Mouse (Mus musculus) limb, embryonic 10.5 days (tissue): ENCODE results near the gene Sec14l5. TPM values are rescaled to one million over a fixed set of nuclear protein-coding genes. Genes with fewer than 3 reads are reported as not detected.

ENCODE experiments used
- DNase-seq: peaks from one replicate; pipeline ENCODE4 v3.0.0-alpha.2; 2017; ENCODE audit warnings: low spot score
- H3K27ac ChIP-seq: fragments of 300-500 bp; sonication (generic); 2 replicates; pipeline ENCODE4 v1.5.1; 2016; ENCODE audit warnings: mild to moderate bottlenecking
- H3K27me3 ChIP-seq: fragments of 300-500 bp; sonication (generic); 2 replicates; pipeline ENCODE4 v1.6.1; 2016; ENCODE audit warnings: low read depth, mild to moderate bottlenecking; ENCODE audit not compliant: poor library complexity, severe bottlenecking
- H3K36me3 ChIP-seq: fragments of 300-500 bp; sonication (generic); 2 replicates; pipeline ENCODE4 v1.6.1; 2016; ENCODE audit warnings: mild to moderate bottlenecking, moderate library complexity
- H3K4me1 ChIP-seq: fragments of 300-500 bp; sonication (generic); 2 replicates; pipeline ENCODE4 v1.6.1; 2016
- H3K4me3 ChIP-seq: fragments of 300-500 bp; sonication (generic); 2 replicates; pipeline ENCODE4 v1.5.1; 2016; ENCODE audit warnings: mild to moderate bottlenecking, moderate library complexity
- H3K9me3 ChIP-seq: fragments of 300-500 bp; sonication (generic); replicated peaks from 2 replicates; pipeline ENCODE4 v1.6.1; 2016; ENCODE audit warnings: mild to moderate bottlenecking
- WGBS: fragments of 180-500 bp; shearing (Covaris S2); methylation state at CpG from one replicate; pipeline ENCODE4 v1.1.7; 2016; 5-methylcytosine and 5-hydroxymethylcytosine counted together
- polyA plus RNA-seq: library from polyadenylated mRNA; unstranded; fragments of >200 nt; fragmentation: Nextera tagmentation; extraction: Ambion mirVana; gene quantifications from 2 replicates; pipeline ENCODE4 v1.2.1, GENCODE M21; 2016

Gene Sec14l5
- polyA plus RNA-seq, 1 experiment from 2014 or later, result not detected

GRCm38 (mm10) chr16:5159248-5159647, 12.3 kb downstream of the Sec14l5 start:
- H3K4me3 ChIP-seq, result no peak overlapping the region
- no peak overlapping the region for H3K27ac ChIP-seq
- peaks cover 8% of the 10 kb centered on the region for H3K4me1 ChIP-seq
- WGBS, result 84% methylated on average over 8 of the region's 8 CpGs
- DNase-seq, result no peak
- no peaks in the 10 kb centered on the region for H3K9me3 ChIP-seq
- no peaks in the 10 kb centered on the region for H3K36me3 ChIP-seq
- H3K27me3 ChIP-seq, result 0 out of 2 replicates have a peak, but pooled peaks cover 4% of the 10 kb centered on the region

GRCm38 (mm10) chr16:5164327-5164726, 17.4 kb downstream of the Sec14l5 start:
- no peaks in the 10 kb centered on the region for H3K9me3 ChIP-seq
- no peak for DNase-seq
- H3K4me3 ChIP-seq, result no peak overlapping the region
- 88% methylated on average over 6 of the region's 6 CpGs for WGBS
- H3K27ac ChIP-seq, result no peak overlapping the region
- 0 out of 2 replicates have a peak, but pooled peaks cover 4% of the 10 kb centered on the region for H3K27me3 ChIP-seq
- H3K4me1 ChIP-seq, result no peaks in the 10 kb centered on the region
- H3K36me3 ChIP-seq, result no peaks in the 10 kb centered on the region

DNA sequence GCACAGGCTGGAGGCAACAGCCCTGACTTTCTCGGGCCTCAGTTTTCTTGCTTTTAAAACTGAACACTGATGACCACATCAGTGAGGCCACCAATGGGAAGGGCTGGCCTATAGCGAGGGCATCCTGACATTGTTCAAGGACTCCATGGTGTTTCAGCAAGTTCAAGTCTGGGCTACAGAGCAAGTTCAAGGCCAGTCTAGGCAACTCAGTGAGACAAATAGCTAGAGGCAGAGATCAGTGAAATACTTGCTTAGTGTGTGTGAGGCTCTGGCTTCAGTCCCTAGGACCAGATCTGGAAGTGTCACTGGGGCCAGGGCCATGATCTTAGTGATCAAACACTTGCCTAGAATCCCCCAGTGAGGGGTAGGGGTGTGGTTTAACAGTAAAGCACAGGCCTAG, 21.1 kb downstream of the Sec14l5 start:
- no peak for DNase-seq
- no peaks in the 10 kb centered on the region for H3K27me3 ChIP-seq
- WGBS, result 86% methylated on average over 2 of the region's 2 CpGs

DNA sequence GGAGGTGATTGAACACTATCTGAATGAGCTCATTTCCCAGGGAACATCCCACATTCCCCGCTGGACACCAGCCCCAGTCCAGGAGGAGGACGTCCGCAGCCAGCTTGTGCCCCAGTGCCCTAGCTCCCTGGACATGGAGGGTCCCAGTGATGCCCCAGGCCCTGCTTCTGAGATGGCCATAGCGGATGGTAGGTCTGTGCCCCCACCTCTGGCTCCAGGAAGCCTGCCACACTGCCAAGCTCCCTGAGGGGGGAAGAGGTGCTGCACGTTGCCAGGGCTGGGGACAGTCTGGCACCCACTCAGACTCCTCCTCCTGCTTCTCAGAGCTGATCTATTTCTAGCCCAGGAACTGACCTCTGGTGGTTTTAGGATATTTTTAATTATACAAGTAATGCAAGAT, 21.9 kb downstream of the Sec14l5 start:
- no peaks in the 10 kb centered on the region for H3K36me3 ChIP-seq
- H3K9me3 ChIP-seq, result no peaks in the 10 kb centered on the region
- H3K4me1 ChIP-seq, result no peaks in the 10 kb centered on the region
- H3K27me3 ChIP-seq, result no peaks in the 10 kb centered on the region
- no peak overlapping the region for H3K27ac ChIP-seq
- no peak for DNase-seq
- WGBS, result 80% methylated on average over 5 of the region's 5 CpGs
- H3K4me3 ChIP-seq, result no peak overlapping the region

More for the DNA sequence above, 21.1 kb downstream of the Sec14l5 start:
- H3K4me3 ChIP-seq, result no peak overlapping the region
- no peaks in the 10 kb centered on the region for H3K36me3 ChIP-seq
- H3K4me1 ChIP-seq, result no peaks in the 10 kb centered on the region
- no peaks in the 10 kb centered on the region for H3K9me3 ChIP-seq
- no peak overlapping the region for H3K27ac ChIP-seq

DNA sequence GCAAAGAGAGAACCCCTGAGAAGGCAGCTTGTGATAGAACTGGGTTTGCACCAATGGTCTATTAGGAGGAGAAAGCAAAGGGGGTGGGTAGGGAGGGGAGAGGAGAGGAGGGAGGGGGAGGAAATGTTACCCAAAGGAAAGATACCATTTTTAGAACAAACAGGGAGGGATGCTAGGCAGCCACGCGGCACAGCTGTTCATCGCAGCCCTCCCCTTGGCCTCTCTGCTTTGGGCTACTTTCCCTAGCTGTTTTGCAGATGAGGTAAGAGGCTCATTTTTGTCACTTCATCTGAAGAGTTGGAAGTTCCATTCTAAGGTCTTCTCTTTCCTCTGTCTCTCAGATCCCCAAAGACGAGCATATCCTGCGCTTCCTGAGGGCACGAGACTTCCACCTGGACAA, 25.7 kb downstream of the Sec14l5 start:
- no peaks in the 10 kb centered on the region for H3K9me3 ChIP-seq
- H3K4me1 ChIP-seq, result no peaks in the 10 kb centered on the region
- H3K27ac ChIP-seq, result no peak overlapping the region
- no peak overlapping the region for H3K4me3 ChIP-seq
- H3K36me3 ChIP-seq, result no peaks in the 10 kb centered on the region
- no peak for DNase-seq
- no peaks in the 10 kb centered on the region for H3K27me3 ChIP-seq
- WGBS, result 91% methylated on average over 6 of the region's 6 CpGs

- Histone ChIP-seq H3K4me1 (no peaks in the 10 kb centered on the region), H3K27ac (no peak overlapping the region), H3K4me3 (no peak overlapping the region), H3K9me3 (no peaks in the 10 kb centered on the region), H3K36me3 (no peaks in the 10 kb centered on the region), H3K27me3 (no peaks in the 10 kb centered on the region)
- no peak for DNase-seq
- 89% methylated on average over 18 of the region's 18 CpGs for WGBS
These were observed 36.5 kb downstream of the Sec14l5 start for GRCm38 (mm10) chr16:5183310-5183975.

DNA sequence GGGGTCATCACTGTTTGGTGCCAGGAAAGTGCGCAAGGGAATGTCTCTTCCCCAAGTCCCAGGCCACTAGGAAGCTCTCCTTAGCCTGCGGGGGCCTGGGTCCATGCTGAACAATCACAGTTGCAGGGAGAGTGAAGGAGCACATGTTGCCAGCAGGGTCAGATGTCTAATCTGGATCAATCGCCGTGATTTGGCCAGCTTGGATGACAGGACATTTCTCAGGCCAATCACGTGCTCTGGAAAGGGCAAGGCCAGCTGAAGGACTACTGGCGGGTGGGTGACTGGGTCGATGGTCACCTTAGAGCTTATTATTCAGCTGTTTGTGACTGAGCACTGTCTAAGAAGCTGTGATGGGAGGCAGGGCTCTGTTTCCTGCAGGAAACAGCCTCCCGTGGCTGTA, 37.2 kb downstream of the Sec14l5 start:
- Histone ChIP-seq H3K4me3 (no peak overlapping the region), H3K9me3 (no peaks in the 10 kb centered on the region), H3K36me3 (no peaks in the 10 kb centered on the region), H3K27me3 (no peaks in the 10 kb centered on the region), H3K4me1 (no peaks in the 10 kb centered on the region), H3K27ac (no peak overlapping the region)
- 65% methylated on average over 8 of the region's 8 CpGs for WGBS
- DNase-seq, result no peak

DNA sequence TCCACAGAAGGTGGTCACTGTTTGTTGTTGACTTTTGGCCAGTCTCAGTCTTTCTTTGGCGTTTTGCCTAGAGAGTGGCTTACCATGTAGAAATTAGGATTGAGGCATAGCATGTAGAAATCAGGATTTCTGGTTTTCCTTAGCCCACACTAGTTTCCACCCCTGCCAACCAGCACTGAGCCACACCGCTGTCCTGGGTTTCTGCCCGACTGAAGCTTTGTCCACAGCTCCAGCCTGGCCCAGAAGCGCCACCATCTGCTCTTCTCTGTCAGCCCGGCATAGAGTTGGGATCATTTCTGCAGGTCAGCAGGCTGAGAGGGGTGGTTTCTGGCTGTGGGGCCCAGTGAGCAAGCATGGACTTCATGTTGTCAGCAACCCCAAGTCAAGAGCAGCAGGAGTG, 38.0 kb downstream of the Sec14l5 start:
- no peaks in the 10 kb centered on the region for H3K4me1 ChIP-seq
- H3K27ac ChIP-seq, result no peak overlapping the region
- H3K36me3 ChIP-seq, result no peaks in the 10 kb centered on the region
- no peak for DNase-seq
- H3K9me3 ChIP-seq, result no peaks in the 10 kb centered on the region
- no peaks in the 10 kb centered on the region for H3K27me3 ChIP-seq
- 89% methylated on average over 5 of the region's 5 CpGs for WGBS
- H3K4me3 ChIP-seq, result no peak overlapping the region

DNA sequence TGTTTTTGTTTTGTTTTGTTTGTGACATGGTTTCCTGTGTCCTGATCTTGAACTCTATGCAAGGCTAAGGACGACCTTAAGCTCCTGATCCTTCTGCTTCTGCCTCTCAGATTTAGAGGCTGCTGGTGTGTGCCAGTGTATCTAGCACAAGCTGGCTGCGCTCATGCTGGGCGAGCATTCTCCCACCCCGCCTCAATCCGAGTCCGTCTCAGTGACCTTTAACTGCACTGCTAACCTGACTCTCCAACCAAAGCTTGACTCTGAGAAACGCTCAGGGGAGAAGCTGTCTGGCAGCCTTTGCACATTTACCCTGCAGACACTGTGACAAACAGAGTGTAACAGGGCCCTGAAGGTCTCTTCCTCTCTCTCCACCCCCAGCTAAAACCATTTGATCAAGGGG, 38.8 kb downstream of the Sec14l5 start:
- H3K9me3 ChIP-seq, result no peaks in the 10 kb centered on the region
- H3K4me1 ChIP-seq, result no peaks in the 10 kb centered on the region
- 72% methylated on average over 7 of the region's 7 CpGs for WGBS
- H3K4me3 ChIP-seq, result no peak overlapping the region
- no peaks in the 10 kb centered on the region for H3K36me3 ChIP-seq
- H3K27ac ChIP-seq, result no peak overlapping the region
- H3K27me3 ChIP-seq, result no peaks in the 10 kb centered on the region
- no peak for DNase-seq

- WGBS, result 77% methylated on average over 7 of the region's 7 CpGs
- Histone ChIP-seq H3K4me1 (no peaks in the 10 kb centered on the region), H3K27me3 (no peaks in the 10 kb centered on the region), H3K27ac (no peak overlapping the region), H3K9me3 (no peaks in the 10 kb centered on the region), H3K4me3 (no peak overlapping the region), H3K36me3 (no peaks in the 10 kb centered on the region)
- no peak for DNase-seq
These were observed 39.3 kb downstream of the Sec14l5 start for GRCm38 (mm10) chr16:5186234-5186633.

- H3K9me3 ChIP-seq, result no peaks in the 10 kb centered on the region
- DNase-seq, result peak; percentile 64
- H3K4me3 ChIP-seq, result no peak overlapping the region
- H3K4me1 ChIP-seq, result no peaks in the 10 kb centered on the region
- no peaks in the 10 kb centered on the region for H3K27me3 ChIP-seq
- no peak overlapping the region for H3K27ac ChIP-seq
- H3K36me3 ChIP-seq, result 0 out of 2 replicates have a peak, but pooled peaks cover under 1% of the 10 kb centered on the region
- 31% methylated on average over 6 of the region's 6 CpGs for WGBS
These were observed 48.2 kb downstream of the Sec14l5 start for GRCm38 (mm10) chr16:5195080-5195479.

GRCm38 (mm10) chr16:5202681-5203080, 55.8 kb downstream of the Sec14l5 start:
- Histone ChIP-seq H3K27ac (no peak overlapping the region), H3K36me3 (0 out of 2 replicates have a peak, but pooled peaks cover 5% of the 10 kb centered on the region), H3K4me1 (peaks cover 14% of the 10 kb centered on the region), H3K4me3 (peak overlapping the region; percentile 76), H3K27me3 (no peaks in the 10 kb centered on the region), H3K9me3 (no peaks in the 10 kb centered on the region)
- DNase-seq, result peak; percentile 54
- 9% methylated on average over 4 of the region's 4 CpGs for WGBS

DNA sequence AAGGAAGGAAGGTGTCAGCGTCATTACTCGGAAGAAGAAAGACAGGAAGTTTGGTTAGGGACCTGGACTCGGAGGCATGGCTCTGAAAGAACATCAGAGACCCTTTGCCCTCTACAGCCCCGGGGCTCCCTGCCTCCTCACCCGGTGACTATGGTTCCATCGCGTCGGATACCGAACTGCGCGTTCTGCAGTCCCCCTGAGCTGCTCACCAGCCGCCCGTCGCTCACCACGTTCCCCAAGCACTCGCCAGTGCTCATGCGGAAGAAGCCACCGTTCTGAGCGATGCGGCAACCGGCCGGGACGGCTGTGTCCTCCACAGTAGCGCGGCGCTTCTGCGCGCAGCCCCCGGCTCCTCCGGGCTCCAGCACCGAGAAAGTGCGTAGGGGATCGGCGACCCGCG, 56.3 kb downstream of the Sec14l5 start:
- Histone ChIP-seq H3K27ac (peak overlapping the region; percentile 75), H3K36me3 (0 out of 2 replicates have a peak, but pooled peaks cover 5% of the 10 kb centered on the region), H3K27me3 (no peaks in the 10 kb centered on the region), H3K9me3 (no peaks in the 10 kb centered on the region), H3K4me3 (peak overlapping the region; percentile 76), H3K4me1 (peaks cover 14% of the 10 kb centered on the region)
- DNase-seq, result no peak
- WGBS, result 1% methylated on average over 36 of the region's 36 CpGs
